Mouse (Mus musculus) mammary gland, adult 2 months (tissue): ENCODE results near the gene Il21. TPM values are rescaled to one million over a fixed set of nuclear protein-coding genes. Genes with fewer than 3 reads are reported as not detected.

ENCODE experiments used
- polyA plus RNA-seq: library from polyadenylated mRNA; depleted of rRNA; stranded (reverse); fragments of >200 nt; gene quantifications from 2 replicates; pipeline ENCODE4 v1.2.3, GENCODE M21; 2012; ENCODE audit warnings: low replicate concordance; rRNA removed

Il21 gene
- not detected in 2 replicates for polyA plus RNA-seq

GRCm38 (mm10) chr3:37232586-37233222 is at the start of gene Il21:
Gene Il21, minus strand, starts transcription at chr3:37232636.

Other genes with a start within 250 kb of the Il21 start
- not detected in 2 replicates for gene Adad1, start 169.1 kb downstream of the Il21 start, polyA plus RNA-seq
- gene Il2, start 106.7 kb downstream of the Il21 start, polyA plus RNA-seq: 0.42 TPM in 1 of 2 replicates, not detected in the other
- 0.72 and 1.8 TPM in 2 replicates for gene Bbs12, start 79.9 kb upstream of the Il21 start, polyA plus RNA-seq
- gene Cetn4, start 80.1 kb upstream of the Il21 start, polyA plus RNA-seq: 0.65 and 0.66 TPM in 2 replicates
- 9.6 and 11.2 TPM in 2 replicates for gene Fgf2, start 115.7 kb upstream of the Il21 start, polyA plus RNA-seq
- 1.1 and 3.8 TPM in 2 replicates for gene Spata5, start 187.3 kb upstream of the Il21 start, polyA plus RNA-seq
- 27.9 and 38.6 TPM in 2 replicates for gene Nudt6, start 187.6 kb upstream of the Il21 start, polyA plus RNA-seq